Mouse (Mus musculus) embryo, embryonic 9.5 days (tissue): ENCODE results near the gene Spata16.

ENCODE experiments used
- DNase-seq: peaks from one replicate; pipeline ENCODE4 v3.0.0-alpha.2; 2017; ENCODE audit errors: extremely low spot score

Spata16 gene

DNA sequence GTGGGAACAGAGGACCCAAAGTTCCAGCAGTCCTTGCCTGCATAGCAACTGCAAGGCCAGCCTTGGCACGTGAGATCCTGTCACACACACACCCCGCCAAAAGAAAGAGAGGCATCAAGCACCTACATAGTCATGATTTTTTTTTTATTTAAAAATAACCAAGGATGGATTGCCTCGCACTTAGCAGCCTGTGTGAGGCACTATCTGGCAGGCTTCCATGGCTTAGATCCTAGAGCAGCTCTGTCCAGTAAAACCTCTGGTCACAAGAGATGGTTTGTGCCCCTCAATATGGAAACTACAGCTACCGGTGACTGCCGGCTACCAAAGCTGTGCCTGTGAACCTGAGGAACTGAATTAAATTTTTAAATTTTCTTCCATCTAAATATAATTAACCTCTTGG is 195.5 kb downstream of the Spata16 start:
- no peak for DNase-seq

DNA sequence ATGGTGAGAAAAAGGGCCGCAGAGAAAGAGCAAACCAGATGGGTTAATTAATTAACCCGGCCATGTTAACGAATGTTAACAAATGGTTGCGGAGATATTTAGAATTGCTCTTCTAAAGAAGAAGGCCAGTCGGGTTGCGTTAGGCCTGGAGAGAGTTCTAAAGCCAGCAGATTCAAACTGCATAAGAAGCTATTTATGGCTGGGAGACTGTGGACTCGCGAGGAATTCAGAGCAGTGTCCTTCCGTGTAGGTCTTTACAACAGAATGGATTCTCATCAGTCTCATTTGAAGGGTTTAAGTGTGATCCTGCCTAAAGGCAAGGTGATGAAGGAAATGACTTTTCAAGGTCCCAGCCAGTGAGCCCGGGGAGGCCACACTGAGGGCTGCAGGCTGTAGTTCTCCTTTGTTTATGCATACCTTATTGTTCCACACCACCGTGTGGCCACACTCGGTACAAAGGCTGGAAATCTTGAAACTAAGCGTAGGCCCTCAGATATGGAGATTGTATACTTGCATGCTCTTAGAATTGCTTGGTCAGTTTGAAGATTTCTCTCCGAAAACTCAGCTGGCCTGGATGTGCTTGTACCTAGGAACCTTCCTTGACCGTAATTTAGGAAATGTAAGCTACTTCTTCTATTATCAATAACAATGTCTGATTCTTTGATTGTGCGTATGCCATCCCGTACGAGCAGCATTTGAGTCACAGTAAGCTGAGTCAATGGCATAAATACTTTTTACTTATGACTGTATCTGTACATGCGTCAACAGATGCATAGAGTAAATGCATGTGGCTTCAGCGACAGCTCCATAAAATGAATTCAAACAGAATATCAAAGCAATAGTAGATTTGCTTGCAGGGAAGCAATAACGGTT is 197.0 kb downstream of the Spata16 start:
- DNase-seq = peak; percentile 43

- no peak for DNase-seq
Measured at GRCm38 (mm10) chr3:26835051-26835755, 197.8 kb downstream of the Spata16 start.

GRCm38 (mm10) chr3:26845041-26845440 is 207.6 kb downstream of the Spata16 start:
- no peak for DNase-seq

DNA sequence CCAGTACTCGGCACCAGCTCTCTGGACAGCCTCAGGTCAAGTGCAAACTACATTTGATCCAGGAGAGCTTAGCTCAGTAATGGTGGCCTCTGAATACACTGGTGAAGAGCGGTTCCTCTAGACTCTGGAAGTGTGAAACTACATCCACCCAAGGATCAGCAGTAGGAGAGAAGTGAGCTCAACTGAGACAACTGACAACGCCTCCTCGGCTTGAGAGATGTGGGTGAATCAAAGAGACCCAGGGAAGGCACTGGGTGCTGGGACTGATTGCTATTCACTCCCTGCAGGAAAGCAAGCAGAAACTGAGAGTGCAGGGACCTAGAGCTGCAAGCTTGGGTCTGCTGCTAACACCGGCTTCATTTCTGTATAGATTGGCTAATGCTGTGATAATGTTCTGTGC is 210.5 kb downstream of the Spata16 start:
- no peak for DNase-seq

DNA sequence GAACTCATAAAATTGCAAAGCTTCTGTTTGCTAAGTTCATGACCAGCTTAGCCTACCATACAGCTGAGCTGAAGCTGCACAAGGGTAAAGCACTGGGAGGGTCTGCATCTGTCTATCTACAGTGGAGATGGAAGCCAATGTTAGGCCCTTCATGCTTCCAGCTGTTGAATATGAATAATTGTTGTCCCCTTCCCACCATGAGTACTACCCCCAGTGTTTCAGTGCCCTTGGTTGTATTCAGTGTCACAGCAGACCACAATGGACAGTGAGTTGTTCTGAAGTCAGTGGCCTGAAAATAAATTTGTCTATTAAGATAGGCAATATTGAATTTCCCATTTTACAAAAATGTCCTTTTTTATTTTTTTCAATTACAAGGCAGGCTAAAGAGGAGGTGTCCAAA is 212.8 kb downstream of the Spata16 start:
- no peak for DNase-seq

- no peak for DNase-seq
Measured at GRCm38 (mm10) chr3:26850691-26851563, 213.5 kb downstream of the Spata16 start.

GRCm38 (mm10) chr3:26853557-26853956 is 216.1 kb downstream of the Spata16 start:
- DNase-seq = no peak

- no peak for DNase-seq
Measured at GRCm38 (mm10) chr3:26874706-26875105, 237.3 kb downstream of the Spata16 start.

- DNase-seq = no peak
Measured at GRCm38 (mm10) chr3:26877291-26877690, 239.9 kb downstream of the Spata16 start.

DNA sequence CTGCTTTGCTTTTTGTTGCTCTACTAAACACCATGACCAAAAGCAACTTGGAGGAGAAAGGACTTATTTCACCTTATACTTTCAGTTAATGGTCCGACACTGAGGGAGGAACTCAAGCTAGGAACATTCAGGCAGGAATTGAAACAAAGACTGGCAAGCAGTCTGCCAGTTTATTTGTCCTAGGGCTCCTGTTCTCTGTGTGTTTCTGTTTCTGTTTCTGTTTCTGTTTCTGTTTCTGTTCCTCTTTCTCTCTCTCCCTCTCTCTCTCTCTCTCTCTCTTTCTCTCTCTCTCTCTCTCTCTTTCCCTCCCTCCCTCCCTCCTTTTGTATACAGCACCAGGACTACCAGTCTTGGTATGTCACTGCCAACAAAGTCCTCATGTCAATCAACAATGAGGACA is 279.2 kb downstream of the Spata16 start:
- DNase-seq = no peak

DNA sequence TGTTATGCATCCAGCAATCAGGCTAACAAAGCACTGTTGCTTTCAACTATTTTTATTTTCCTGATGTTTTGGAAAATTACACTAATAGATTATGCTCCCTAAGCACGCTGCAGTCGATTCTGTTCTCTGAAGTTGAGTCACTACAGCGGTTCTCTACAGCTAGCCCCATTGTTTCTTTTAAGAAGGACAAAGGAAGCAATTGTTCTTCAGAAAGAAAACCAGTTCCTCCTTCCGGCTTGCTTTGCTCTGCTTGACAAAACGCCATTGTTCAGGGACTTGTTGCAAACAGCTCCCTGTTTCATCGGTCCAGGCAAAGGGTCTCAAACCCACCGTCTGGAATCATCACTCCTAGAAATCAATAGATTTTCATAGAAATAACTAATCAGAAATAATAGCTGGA is 283.6 kb downstream of the Spata16 start:
- no peak for DNase-seq

- DNase-seq = no peak
Measured at GRCm38 (mm10) chr3:26921576-26921975, 284.2 kb downstream of the Spata16 start.

DNA sequence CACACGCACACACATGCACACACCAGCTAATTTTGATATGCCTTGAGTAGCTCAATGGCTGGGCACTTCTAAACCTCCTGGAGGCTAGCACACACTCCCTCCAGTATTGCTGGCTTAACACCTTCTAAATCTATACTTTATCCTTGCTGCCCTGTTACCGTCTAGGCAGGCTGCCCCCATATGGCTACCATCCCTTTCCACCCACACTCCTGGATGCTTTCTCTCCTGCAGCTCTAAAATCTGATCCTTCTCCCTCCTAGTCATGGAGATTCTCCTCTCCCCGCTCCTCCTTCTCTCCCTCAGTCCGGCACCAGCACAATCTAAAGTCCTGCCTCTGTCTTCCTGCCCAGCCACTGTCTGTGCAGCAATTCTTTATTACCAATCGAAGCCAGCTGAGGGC is 286.0 kb downstream of the Spata16 start:
- DNase-seq = no peak

DNA sequence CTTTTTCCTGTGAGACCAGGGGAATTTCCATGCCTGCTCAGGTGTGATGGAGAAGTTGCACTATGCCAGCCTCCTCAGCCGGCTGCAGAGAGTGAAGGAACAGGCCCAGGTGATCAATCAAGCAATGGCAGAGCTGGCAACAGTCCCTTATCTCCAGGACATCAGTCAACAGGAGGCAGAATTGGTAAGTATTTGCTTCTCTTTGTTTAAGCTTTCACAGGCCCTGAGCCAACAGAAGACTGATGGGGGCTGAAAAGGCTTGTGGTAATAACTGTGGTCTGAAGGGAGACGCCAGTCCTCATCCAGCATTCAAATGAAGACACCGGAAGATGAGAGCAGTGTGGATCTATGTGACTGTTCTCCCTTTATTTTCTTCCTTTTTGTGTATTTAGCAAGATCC is 286.8 kb downstream of the Spata16 start:
- DNase-seq = no peak

- no peak for DNase-seq
Measured at GRCm38 (mm10) chr3:26933079-26933478, 295.7 kb downstream of the Spata16 start.

DNA sequence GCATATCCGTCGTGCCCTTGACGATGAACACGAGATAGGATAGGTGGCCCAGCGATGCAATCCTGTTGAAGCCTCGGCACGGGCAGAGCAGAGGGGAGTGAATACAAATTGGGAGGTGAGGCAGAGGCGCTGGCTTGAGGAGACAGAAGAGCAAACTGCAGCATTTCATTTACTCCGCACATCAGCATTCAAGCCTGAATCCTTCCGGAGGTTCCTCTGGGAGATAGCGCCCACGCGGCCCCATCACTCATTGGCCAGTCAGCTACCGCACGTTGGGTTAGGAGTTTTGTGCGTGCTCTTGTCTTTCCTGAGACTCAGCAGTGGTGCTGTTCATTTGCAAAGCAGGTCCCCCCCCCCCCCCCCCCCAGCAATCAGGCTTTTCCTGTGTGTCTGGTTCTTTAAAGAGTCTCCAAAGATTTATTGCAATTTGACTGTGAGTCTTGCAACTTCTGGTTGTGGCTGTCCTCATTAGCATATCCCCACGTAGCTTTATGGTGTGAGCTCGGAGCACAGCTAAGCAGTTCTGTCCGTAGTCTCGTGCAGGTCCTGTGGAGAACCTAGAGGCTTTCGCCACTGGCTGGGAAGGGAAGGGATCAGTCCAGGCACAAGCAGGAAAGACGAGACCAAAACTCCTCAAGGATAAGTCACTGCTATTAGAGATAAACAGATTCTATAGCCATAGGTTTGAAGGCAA is 299.6 kb downstream of the Spata16 start:
- no peak for DNase-seq

GRCm38 (mm10) chr3:26966776-26967175 is 329.4 kb downstream of the Spata16 start:
- DNase-seq = no peak

GRCm38 (mm10) chr3:26968852-26969513 is 331.6 kb downstream of the Spata16 start:
- no peak for DNase-seq

GRCm38 (mm10) chr3:26970529-26970928 is 333.1 kb downstream of the Spata16 start:
- no peak for DNase-seq

GRCm38 (mm10) chr3:26971276-26971675 is 333.9 kb downstream of the Spata16 start:
- DNase-seq = no peak
